In genomic region chr3:42232268-42232667, GRCm38 (mm10) we compare ENCODE assay signal across 22 mouse cellular contexts.
"Had no signal": no experiment of that assay in that cellular context is flagged by ENCODE, and none has a peak within 500 bp of the region (broad histone marks: within the 10 kb centered on the region; RNA-seq: fewer than 3 reads in every experiment).

No protein-coding gene starts in this region.

- DNase-seq: forebrain, postnatal 0 days; gastrocnemius, postnatal 14 days; gastrocnemius, postnatal 36 days; heart, adult 11 months; heart, adult 2 months; heart, postnatal 14 days; heart, postnatal 36 days; kidney, adult 18-20 months; kidney, adult 8-10 months; kidney, postnatal 14 days; kidney, postnatal 36 days; layer of hippocampus, adult 9-11 months; layer of hippocampus, postnatal 36 days; liver had no signal

- H3K27ac ChIP-seq: forebrain, embryonic 15.5 days; heart, adult 2 months; heart, embryonic 13.5 days; heart, embryonic 15.5 days; hindbrain, embryonic 13.5 days; hindbrain, embryonic 15.5 days; hindbrain, postnatal 0 days had no signal

- H3K4me2 ChIP-seq: forebrain, embryonic 15.5 days; heart, embryonic 11.5 days; heart, embryonic 13.5 days; heart, embryonic 15.5 days; hindbrain, embryonic 13.5 days; hindbrain, embryonic 15.5 days had no signal

- H3K27me3 ChIP-seq: forebrain, embryonic 15.5 days; heart, embryonic 13.5 days; heart, embryonic 15.5 days; hindbrain, embryonic 13.5 days; hindbrain, embryonic 15.5 days had no signal

- H3K4me1 ChIP-seq: heart, embryonic 13.5 days; heart, embryonic 15.5 days; hindbrain, embryonic 13.5 days had no signal

- ATAC-seq: forebrain, embryonic 15.5 days; forebrain, postnatal 0 days; hindbrain, postnatal 0 days; intestine, embryonic 16.5 days had no signal

- H3K36me3 ChIP-seq: forebrain, embryonic 15.5 days; heart, embryonic 13.5 days; heart, embryonic 15.5 days; hindbrain, embryonic 13.5 days; hindbrain, embryonic 15.5 days had no signal

- H3K4me3 ChIP-seq: forebrain, embryonic 15.5 days; heart, adult 2 months; heart, embryonic 13.5 days; heart, embryonic 15.5 days; hindbrain, embryonic 13.5 days; hindbrain, embryonic 15.5 days had no signal

- H3K9me3 ChIP-seq: forebrain, embryonic 15.5 days; heart, embryonic 13.5 days; heart, embryonic 15.5 days; hindbrain, embryonic 13.5 days; hindbrain, embryonic 15.5 days had no signal

- H3K9ac ChIP-seq: forebrain, embryonic 15.5 days; forebrain, postnatal 0 days; heart, embryonic 13.5 days; heart, embryonic 15.5 days; hindbrain, embryonic 13.5 days; hindbrain, embryonic 15.5 days had no signal
